Mouse (Mus musculus) embryo, embryonic 11 days (tissue): ENCODE measurements around the gene Tex38.

Experiments used
- DNase-seq: peaks from one replicate; pipeline ENCODE4 v3.0.0-alpha.2; 2015

Gene Tex38

GRCm38 (mm10) chr4:115780918-115781317, at the start of gene Tex38:
TSS of gene Tex38 (minus strand) at chr4:115781018.
- no peak for DNase-seq

DNA sequence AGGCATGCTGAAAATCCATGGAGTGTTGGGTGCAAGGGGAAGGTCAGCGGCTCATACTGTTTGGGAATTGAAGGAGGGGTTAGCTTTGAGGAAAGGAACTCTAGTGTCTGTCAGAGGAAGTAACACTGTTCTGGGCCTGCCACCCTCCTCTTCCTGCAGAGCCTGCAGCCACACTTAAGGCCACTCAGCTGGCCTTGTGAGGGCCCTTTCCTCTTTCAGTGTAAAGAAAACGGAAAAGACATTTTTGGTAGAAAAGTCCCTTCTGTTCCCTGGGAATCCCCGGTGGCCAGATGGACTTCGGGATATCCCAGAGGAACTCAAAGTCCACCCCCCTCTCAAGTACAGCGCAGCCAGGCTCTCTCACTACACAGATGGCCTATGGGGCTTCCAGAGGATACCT, 49.7 kb upstream of the Tex38 start:
- DNase-seq: no peak

- DNase-seq: no peak
Measured at GRCm38 (mm10) chr4:115828572-115828902, 47.7 kb upstream of the Tex38 start.

GRCm38 (mm10) chr4:115827888-115828571, 47.2 kb upstream of the Tex38 start, which contains the start of gene Mob3c:
TSS of gene Mob3c (plus strand) at chr4:115828092.
- peak; percentile 91 for DNase-seq

GRCm38 (mm10) chr4:115827535-115827887, 46.7 kb upstream of the Tex38 start:
- no peak for DNase-seq

DNA sequence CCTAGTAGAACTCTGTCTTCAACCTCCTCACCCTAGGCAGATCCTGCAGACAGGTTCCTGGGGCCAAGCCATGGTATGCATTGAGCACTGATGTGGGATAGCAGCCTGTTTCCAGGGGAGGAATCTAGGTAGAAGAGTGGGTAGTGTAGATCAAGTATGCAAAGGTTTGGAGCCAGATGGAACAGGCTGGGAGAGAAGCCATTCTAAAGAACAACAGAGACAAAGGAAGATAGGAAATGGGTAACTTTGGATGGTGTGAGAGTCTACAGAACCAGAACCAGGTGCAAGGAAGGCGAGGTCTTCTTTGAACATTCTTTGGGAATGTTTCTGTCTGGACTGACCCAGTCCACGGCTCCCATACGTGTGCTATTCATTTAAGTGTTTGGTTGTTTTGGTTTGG, 46.2 kb upstream of the Tex38 start:
- DNase-seq: no peak

- no peak for DNase-seq
Measured at GRCm38 (mm10) chr4:115825271-115825670, 44.5 kb upstream of the Tex38 start.

DNA sequence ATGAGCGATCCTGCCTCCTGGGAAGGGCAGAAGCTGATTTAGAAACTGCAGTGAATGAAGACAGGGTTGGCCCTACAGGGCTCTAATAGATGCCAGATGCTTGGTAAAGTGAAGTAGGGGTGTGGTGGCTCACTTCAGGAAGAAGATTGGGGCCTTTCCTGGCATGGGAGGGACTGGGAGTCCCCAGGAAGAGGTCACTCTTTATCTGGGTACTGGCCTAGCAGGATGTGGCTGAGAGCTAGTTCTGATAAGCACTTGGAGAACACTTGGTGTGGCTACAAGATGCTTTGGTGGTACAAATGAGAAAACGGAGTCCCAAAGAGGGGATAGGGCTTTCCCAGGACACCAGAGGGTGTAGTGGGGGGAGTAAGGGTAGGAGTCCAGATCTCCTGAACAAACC, 43.4 kb upstream of the Tex38 start:
- no peak for DNase-seq

DNA sequence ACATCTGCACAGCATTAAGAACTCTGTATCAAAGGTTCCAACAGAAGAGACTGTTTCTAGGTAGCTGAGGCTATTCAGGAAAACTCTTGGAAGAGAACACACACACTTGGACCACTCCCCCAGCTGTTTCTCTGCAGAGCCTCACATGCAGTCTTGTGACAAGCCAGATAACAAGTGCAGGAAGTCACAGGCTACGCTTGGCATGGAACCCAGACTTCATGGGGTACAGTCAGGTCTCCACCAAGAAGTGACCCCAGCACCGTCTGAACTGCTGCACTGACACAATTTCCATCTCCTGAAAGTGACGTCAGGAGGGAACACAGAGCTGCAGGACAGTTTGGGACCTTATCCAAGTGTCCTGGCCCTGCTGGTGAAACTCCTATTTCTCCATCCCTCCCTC, 41.1 kb upstream of the Tex38 start:
- no peak for DNase-seq

DNA sequence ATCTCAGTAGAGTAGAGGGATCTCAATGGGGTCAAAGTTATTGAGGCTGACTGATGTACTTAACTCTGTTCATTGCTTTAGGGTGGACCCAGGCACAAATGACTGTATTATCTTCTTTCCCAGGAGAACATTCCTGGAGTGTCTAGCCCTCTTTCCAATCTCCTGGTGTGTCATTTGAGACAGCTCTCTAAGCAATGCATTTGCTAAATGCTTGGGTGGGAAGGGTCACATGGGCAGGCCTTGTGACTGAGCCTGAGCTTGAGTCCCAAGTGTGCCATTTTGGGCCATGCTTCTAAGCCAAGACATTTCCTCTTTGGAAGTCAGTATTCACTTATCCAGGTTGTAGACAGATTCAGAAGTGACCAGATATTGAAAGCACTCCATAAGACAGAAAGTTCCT, 40.6 kb upstream of the Tex38 start:
- DNase-seq: no peak

DNA sequence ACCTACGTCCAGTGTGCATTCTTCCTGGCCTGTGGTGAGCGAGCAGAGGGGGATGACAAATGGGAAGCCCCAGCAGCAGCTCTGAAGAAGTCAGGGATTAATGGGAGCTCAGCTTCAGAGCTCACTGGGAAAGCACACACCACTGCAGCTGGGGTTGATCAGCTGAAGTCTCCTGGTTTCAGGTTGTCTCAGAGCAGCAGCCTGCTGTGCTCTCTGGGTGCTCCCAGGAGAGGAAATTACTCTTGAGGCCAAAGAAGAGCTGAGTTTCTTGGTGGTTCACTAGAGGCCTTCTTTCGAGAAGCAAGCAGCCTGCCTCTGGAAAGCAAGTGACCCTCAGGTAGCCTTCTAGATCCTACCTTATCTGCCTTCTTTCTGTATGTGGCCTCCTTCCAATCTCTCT, 40.1 kb upstream of the Tex38 start:
- DNase-seq: no peak

DNA sequence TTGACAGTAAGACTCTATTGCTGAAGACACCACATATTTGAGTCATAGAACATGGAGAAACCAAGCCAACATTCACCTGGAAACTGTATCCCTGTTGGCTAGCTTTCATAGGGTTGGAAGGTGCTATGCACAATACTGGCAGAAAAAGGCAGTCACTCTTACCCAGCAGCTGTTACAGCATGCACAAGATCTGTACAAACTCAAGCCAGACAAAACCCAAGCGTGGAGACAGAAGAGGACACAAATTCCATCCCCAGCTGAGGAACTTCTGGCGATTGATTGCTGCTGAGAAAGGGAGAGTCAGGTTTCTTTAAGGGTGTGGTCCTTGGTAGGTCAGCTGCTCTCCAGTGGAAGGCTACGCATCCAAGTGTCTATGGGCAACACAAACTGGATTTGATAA, 39.4 kb upstream of the Tex38 start:
- no peak for DNase-seq

DNA sequence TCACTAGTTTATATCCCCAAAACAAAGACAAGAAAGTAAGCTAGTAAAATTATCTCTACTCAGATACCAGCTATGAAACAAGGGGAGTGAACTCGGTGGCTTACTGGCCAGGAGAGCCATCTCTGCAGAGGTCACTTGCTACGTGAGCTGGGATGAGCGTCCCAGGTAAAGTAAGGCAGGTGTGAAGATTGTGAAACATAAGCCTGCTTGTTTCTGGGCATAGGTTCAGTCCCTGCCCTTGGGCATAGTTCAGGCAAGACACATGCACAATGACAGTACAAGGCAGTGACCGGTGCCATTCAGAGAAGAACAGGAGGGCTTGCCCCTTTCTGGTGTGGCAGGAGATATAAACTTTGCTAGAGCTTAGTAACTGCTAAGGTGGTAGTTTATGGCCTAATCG, 34.8 kb upstream of the Tex38 start:
- no peak for DNase-seq

GRCm38 (mm10) chr4:115812326-115812725, 31.5 kb upstream of the Tex38 start:
- no peak for DNase-seq

DNA sequence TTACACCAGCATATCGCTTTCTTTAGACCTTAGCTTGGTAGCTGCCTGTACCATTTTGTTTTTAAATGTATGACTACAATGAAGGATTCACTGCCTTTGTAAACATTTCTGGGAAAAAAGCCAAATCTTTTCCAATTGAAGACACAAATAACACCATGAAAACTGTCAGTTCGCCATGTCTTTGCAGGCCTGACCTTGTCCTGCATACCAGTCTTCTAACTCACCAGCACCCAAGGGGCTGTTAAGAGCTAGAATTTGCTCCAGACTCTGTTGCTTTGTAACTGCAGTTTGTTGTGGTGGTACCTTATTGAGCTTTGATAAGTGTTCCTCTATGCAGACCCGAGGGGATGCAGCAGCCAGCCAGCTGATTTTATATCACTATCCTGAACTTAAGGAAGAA, 19.2 kb upstream of the Tex38 start:
- no peak for DNase-seq

- no peak for DNase-seq
Measured at GRCm38 (mm10) chr4:115795360-115795759, 14.5 kb upstream of the Tex38 start.

- DNase-seq: no peak
Measured at GRCm38 (mm10) chr4:115790864-115791263, 10.0 kb upstream of the Tex38 start.

- no peak for DNase-seq
Measured at GRCm38 (mm10) chr4:115785511-115786034, 4.8 kb upstream of the Tex38 start.

- DNase-seq: peak; percentile 84
Measured at GRCm38 (mm10) chr4:115784769-115785510, 4.1 kb upstream of the Tex38 start, which contains the start of gene Atpaf1. TSS of gene Atpaf1 (plus strand) at chr4:115784812.

- no peak for DNase-seq
Measured at GRCm38 (mm10) chr4:115782026-115782805, 1.4 kb upstream of the Tex38 start.

- no peak for DNase-seq
Measured at GRCm38 (mm10) chr4:115780269-115780668, 549 bp downstream of the Tex38 start.

DNA sequence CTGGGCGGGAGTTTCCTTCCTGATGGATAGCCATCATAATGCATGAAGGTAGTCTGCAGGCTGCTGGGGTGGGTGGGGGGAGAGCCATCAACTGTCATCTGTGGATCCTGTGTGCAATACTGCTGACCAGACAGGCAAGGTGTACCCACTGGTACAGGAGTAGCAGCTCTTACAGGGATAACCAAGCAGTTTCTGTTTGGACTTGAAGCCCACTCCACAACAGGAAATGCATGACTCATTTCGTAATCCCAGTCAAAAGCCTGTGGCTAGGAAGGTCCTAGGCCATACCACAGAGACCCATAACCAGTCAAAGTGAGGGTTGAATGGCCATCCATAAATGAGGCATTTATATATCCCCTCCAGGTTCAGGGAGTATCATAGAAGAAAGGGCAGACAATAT, 3.2 kb downstream of the Tex38 start:
- DNase-seq: no peak

DNA sequence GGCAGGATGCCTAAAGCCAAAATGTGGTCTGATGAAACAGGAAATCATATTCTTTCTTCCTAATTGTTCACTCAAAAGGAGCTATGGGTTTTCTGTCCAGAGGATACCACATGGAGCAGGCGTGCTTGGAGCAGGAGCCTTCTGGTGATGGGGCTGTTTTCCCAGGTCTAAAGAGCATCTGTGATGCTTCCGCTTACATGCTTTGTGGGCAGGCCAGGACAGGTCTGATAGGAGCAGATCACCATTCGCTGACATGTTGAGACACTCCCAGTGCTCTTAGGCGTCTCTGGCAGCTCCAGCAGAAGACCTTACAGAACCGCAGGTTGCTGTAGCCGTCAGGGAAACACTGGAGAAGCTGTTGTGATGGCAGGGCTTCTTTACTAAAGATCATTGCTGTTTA, 5.8 kb downstream of the Tex38 start:
- DNase-seq: no peak
